Mouse (Mus musculus) C2C12 (cell line): ENCODE measurements around the gene Sgk2. TPM values are rescaled to one million over a fixed set of nuclear protein-coding genes. Genes with fewer than 3 reads are reported as not detected.

ENCODE experiments used
- H3K27me3 ChIP-seq: one replicate; pipeline ENCODE4 v1.6.1; 2011; ENCODE audit not compliant: control insufficient read depth, insufficient read depth, insufficient read length
- H3K36me3 ChIP-seq: one replicate; pipeline ENCODE4 v1.6.1; 2011; ENCODE audit not compliant: control insufficient read depth, insufficient read depth
- H3K4me3 ChIP-seq: one replicate; pipeline ENCODE4 v1.5.1; 2011; ENCODE audit warnings: mild to moderate bottlenecking, control low read depth; ENCODE audit not compliant: poor library complexity, insufficient read depth, severe bottlenecking
- H3K79me2 ChIP-seq: one replicate; pipeline ENCODE4 v1.6.1; 2011; ENCODE audit not compliant: control insufficient read depth, insufficient read depth
- H3K79me3 ChIP-seq: one replicate; pipeline ENCODE4 v1.6.1; 2011; ENCODE audit warnings: low read depth, control low read depth
- H3ac ChIP-seq: one replicate; pipeline ENCODE3; 2011; ENCODE audit warnings: low read depth; ENCODE audit not compliant: control insufficient read depth, insufficient read length
- CEBPB ChIP-seq: IDR thresholded peaks from one replicate; pipeline ENCODE4 v1.6.1; 2011; ENCODE audit warnings: low read depth, mild to moderate bottlenecking, control low read depth, moderate library complexity
- CTCF ChIP-seq: IDR thresholded peaks from one replicate; pipeline ENCODE4 v1.5.1; 2011; ENCODE audit not compliant: control insufficient read depth, insufficient read depth, insufficient read length
- FOSL1 ChIP-seq: IDR thresholded peaks from one replicate; pipeline ENCODE4 v1.8.0; 2011; ENCODE audit warnings: mild to moderate bottlenecking, low read length; ENCODE audit not compliant: poor library complexity, insufficient read depth, severe bottlenecking
- MAX ChIP-seq: IDR thresholded peaks from one replicate; pipeline ENCODE4 v1.6.1; 2011; ENCODE audit warnings: mild to moderate bottlenecking, control low read depth
- MYOD1 ChIP-seq: IDR thresholded peaks from one replicate; pipeline ENCODE4 v1.6.1; 2011; ENCODE audit warnings: low read depth; ENCODE audit not compliant: control insufficient read depth, insufficient read length
- MYOG ChIP-seq: IDR thresholded peaks from one replicate; pipeline ENCODE4 v1.6.1; 2011; ENCODE audit not compliant: control insufficient read depth, insufficient read length; ENCODE audit errors: extremely low read depth
- USF1 ChIP-seq: IDR thresholded peaks from one replicate; pipeline ENCODE4 v1.6.1; 2011; ENCODE audit warnings: low read depth, mild to moderate bottlenecking, control low read depth, moderate library complexity
- long read RNA-seq, 2 experiments: library from polyadenylated mRNA; unstranded; transcript quantifications; one replicate each; pipeline ENCODE4 v2.0.0; 2019 to 2020
- polyA plus RNA-seq: library from polyadenylated mRNA; unstranded; fragments of >200 nt; fragmentation: generic; extraction: Trizol; gene quantifications from one replicate; pipeline ENCODE4 v1.2.1, GENCODE M21; 2012; ENCODE audit warnings: missing spikeins

The Sgk2 gene
- polyA plus RNA-seq = 0.07 TPM
- long read RNA-seq, experiment 1, partial matches to known transcripts = 1 of 1 reads
- long read RNA-seq, experiment 1, other reads (novel, unspliced or antisense) = 0 of 1 reads
- long read RNA-seq, experiment 2 = 0 reads

DNA sequence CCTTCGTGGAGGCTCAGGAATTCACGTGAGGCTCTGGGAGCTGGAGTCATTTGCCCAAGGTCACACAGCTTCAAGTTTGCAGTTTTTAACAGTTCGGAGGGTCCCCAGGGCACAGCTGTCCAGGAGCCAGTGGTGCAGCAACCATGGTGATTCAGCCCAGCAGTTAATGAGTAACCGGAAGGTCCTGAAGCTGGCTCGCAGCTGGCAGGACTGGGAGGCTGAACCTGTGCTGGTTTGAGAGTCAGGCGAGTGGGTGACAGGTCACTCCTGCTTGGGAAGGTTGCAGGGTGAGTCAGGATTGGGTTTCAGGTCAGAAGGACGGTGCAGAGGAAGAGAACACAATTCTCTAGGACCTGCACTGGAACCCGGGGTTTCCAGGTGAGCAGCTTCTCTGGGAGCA lies at the start of gene Sgk2:
Gene Sgk2, plus strand, starts transcription at position 113 of the 400 bp plus-strand sequence.
- TF ChIP-seq FOSL1 = no peak
- TF ChIP-seq MYOD1 = peak; percentile 90
- Histone ChIP-seq H3K79me2 (no peaks in the 10 kb centered on the region), H3K79me3 (no peaks in the 10 kb centered on the region), H3K4me3 (no peak within 1 kb of the TSS), H3ac (no peak within 1 kb of the TSS), H3K36me3 (no peaks in the 10 kb centered on the region), H3K27me3 (no peaks in the 10 kb centered on the region)

DNA sequence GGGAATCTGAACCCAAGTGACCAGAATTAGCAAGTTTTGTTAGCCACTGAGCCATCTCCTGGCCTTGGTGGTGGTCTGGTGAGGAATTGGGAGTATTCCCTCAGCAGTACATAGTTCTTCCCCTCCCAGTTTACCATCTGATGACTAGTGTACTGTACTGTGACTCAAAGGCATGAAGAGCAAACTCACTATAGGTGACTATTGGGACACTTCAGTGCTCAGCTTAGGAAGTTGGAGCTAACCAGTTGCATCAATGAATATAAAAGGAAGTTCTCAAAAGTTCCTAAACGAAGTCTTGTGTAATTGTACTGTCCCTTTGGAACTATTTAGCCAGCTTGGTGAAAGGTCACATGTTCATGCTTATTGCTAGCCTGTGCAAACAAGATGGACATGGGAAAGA lies 47.6 kb upstream of the Sgk2 start:
- TF ChIP-seq FOSL1 = no peak
- Histone ChIP-seq H3K27me3 (no peaks in the 10 kb centered on the region), H3K36me3 (peaks cover 54% of the 10 kb centered on the region), H3K79me3 (peaks cover 9% of the 10 kb centered on the region), H3K4me3 (no peak overlapping the region), H3ac (no peak overlapping the region), H3K79me2 (peaks cover 29% of the 10 kb centered on the region)

DNA sequence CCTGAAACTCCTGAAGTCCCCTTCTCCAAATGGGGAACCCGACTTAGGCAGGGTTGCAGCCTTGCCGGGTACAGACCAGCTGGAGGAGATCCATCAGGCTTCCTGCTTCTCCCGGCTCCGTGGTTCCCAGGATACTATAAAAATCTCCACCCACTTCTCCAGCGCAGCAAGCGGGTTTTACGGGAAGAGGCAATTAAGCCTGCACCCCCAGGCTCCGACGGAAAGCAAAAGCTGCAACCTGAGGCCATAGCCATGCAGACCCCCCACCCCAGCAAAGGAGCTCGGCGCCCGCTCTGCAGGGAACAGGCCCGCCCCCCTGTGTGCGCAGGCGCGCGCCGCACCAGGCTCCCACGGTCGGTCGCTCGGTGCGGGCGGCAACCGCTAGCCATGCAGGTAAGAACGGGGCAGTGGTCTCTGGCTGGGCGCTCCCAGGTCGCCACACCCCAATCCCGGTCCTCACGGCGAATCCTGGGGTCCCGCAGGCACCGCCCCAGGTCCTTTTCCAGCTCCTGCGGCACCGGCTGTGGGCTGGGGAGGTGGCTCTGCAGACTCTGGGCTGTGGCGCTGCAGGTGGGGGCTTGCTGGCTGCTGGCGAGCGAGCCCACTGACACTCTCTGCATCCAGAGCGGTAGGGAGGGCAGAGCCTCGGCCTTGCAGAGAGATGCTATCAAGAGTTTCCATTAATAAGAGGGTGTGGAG lies 43.8 kb upstream of the Sgk2 start, which contains the start of gene L3mbtl1:
Gene L3mbtl1, plus strand, starts transcription at position 325 of the 699 bp plus-strand sequence.
- peaks cover 19% of the 10 kb centered on the region for H3K36me3 ChIP-seq
- TF ChIP-seq MYOD1 = no peak
- no peak for TF ChIP-seq FOSL1
- no peak for TF ChIP-seq MAX
- no peak for TF ChIP-seq CTCF
- no peak for TF ChIP-seq MYOG
- no peak for TF ChIP-seq CEBPB
- no peak for TF ChIP-seq USF1
- H3ac ChIP-seq = no peak within 1 kb of the TSS
- no peaks in the 10 kb centered on the region for H3K79me3 ChIP-seq
- H3K27me3 ChIP-seq = no peaks in the 10 kb centered on the region
- H3K4me3 ChIP-seq = no peak within 1 kb of the TSS
- H3K79me2 ChIP-seq = no peaks in the 10 kb centered on the region

DNA sequence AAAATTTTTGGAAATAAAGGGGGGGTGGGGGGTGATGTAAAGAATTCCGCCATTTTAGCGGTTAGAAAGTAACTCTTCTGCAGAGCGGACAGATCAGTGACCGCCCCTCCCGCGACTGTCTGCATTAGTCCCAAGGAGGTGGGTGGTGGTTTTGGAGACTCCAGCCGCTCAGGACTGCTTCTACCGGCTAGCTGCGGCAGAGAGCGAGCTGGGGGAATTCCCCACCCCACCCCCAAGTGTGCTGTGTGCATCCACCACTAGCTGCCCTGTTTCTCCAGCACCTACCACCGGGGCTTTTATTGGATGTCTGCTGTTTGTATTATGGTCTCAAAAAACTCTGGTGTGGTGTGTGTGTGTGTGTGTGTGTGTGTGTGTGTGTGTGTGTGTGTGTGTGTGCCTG lies 43.2 kb upstream of the Sgk2 start:
- Histone ChIP-seq H3K36me3 (peaks cover 13% of the 10 kb centered on the region), H3K4me3 (no peak overlapping the region), H3ac (no peak overlapping the region), H3K79me3 (no peaks in the 10 kb centered on the region), H3K79me2 (no peaks in the 10 kb centered on the region), H3K27me3 (no peaks in the 10 kb centered on the region)
- TF ChIP-seq MYOD1 (no peak), USF1 (no peak), FOSL1 (no peak), CTCF (no peak), CEBPB (no peak), MYOG (no peak), MAX (no peak)

DNA sequence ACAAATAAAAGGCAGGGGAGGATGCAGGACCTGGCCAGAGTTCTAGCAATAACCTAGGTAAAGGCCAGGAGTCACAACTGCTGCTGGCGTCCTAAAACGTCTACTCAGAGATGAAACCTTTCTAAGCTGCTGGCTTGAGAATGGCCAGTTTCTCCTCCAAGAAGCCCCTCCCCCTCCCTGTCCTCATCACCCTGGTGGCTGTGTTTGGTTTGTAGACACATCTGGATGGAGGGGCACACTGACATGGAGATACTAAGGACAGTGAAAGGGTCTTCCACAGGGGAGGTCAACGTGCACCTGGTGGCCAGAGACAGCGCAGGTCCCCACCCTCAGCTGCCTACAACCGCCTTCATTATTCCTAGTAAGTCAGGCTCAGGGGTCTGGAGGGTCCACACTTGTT lies 40.2 kb upstream of the Sgk2 start:
- Histone ChIP-seq H3K36me3 (no peaks in the 10 kb centered on the region), H3K27me3 (no peaks in the 10 kb centered on the region), H3ac (no peak overlapping the region), H3K79me2 (no peaks in the 10 kb centered on the region), H3K4me3 (no peak overlapping the region), H3K79me3 (no peaks in the 10 kb centered on the region)
- TF ChIP-seq FOSL1 (no peak), MYOD1 (no peak)

DNA sequence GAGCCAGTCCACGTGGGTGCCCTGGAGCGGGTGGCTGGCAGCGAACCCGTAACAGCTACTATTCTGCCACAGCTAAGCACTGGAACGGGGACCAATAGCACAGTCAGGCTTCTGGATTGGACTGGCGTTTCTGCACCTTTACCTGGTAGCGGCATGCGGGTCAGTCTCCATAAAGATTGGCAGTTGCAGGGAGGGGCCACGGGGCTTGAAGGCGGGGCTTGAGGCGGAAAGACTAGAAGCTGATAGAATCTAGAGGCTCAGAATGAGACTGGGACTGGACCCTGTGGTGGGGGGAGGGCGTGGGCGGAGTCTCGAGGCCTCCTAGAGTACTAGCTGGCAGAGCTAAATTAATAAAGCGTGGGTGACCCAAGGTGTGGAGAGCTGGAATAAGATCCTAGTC lies 39.4 kb upstream of the Sgk2 start:
- no peak overlapping the region for H3K4me3 ChIP-seq
- H3K79me2 ChIP-seq = no peaks in the 10 kb centered on the region
- no peak overlapping the region for H3ac ChIP-seq
- no peaks in the 10 kb centered on the region for H3K27me3 ChIP-seq
- H3K79me3 ChIP-seq = no peaks in the 10 kb centered on the region
- TF ChIP-seq MAX (no peak), CEBPB (no peak), CTCF (no peak), FOSL1 (no peak), MYOD1 (no peak), MYOG (no peak), USF1 (no peak)
- H3K36me3 ChIP-seq = no peaks in the 10 kb centered on the region
